Mouse (Mus musculus): ENCODE data around the gene Fam126a.
A peak's percentile ranks its signal among the peaks of the same experiment; 100 is the strongest.

- TF ChIP-seq CTCF (conservative IDR thresholded peaks at IDR 0.05 in 1 of 2, IDR thresholded peaks at IDR 0.05 in 1 of 2; ENCODE audit: low read depth in 2 of 2, low read length in 2 of 2) (peak in 1 of 2 experiments; percentile 62; a peak in 2 of 4 replicates), RAD21 (IDR thresholded peaks at IDR 0.05; ENCODE audit: low read depth, low read length) (peak; percentile 39), EP300 (IDR thresholded peaks at IDR 0.05; ENCODE audit: low read length) (peak; percentile 31; the same call in 1 of the 2 replicates), MAFK (IDR thresholded peaks at IDR 0.05; ENCODE audit: insufficient replicate concordance, low read length) (no peak), CHD1 (IDR thresholded peaks at IDR 0.05; ENCODE audit: low read depth, low read length) (0 out of 2 replicates have a peak, but pooled peaks have one; percentile 50), RCOR1 (conservative IDR thresholded peaks at IDR 0.05; ENCODE audit: low read depth, low read length) (no peak), ZC3H11A (IDR thresholded peaks at IDR 0.05; ENCODE audit: low read depth, low read length) (no peak), MAX (IDR thresholded peaks at IDR 0.05; ENCODE audit: low read length) (peak; percentile 70; the same call in 1 of the 2 replicates), NELFE (IDR thresholded peaks at IDR 0.05; ENCODE audit: low read depth, low read length) (no peak), ZKSCAN1 (IDR thresholded peaks at IDR 0.05; ENCODE audit: borderline replicate concordance, low read depth, low read length) (no peak), CHD2 (IDR thresholded peaks at IDR 0.05; ENCODE audit: low read length) (no peak)
Measured at GRCm38 (mm10) chr5:24029331-24029771, 1.1 kb downstream of the Fam126a start.
